ENCODE assay signal across 19 mouse cellular contexts in the genomic region with DNA sequence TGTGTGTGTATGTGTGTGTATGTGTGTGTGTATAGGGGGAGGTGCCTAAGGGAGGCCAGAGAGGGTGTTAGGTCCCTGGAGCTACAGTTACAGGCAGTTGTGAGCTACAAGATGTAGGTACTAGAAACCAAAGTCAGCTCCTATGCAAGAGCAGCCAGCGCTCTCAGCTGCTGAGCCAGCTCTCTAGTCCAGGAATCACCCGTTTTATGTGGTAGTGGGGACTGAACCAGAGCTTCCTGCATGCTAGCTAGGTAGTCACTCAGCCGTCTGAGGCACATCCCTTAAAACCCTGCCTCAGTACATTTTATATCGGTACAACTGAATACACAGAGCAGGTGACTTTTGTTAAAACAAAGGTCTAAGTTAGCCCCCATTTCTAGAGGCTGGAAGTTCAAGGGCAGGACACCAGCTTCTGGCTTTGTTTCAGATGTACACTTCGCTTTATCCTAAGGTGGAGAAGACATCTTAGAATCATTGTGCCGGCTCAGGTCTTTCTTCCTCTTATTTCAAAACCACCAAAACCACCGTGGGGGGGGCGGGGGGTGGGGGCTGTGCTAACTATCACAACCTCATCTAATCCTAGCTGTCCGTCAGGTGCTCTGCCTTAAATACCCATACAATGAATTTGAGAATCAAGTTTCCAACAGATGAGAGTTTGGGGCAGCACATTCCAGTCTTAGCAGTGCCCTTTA. TPM values are rescaled to one million over a fixed set of nuclear protein-coding genes. Genes with fewer than 3 reads are reported as not detected.
DNase-seq lines count a peak whose midpoint lies in the region; ATAC-seq lines count a peak whose summit lies in the region.
"Had no signal": no experiment of that assay in that cellular context is flagged by ENCODE, and none has a peak within 500 bp of the region (broad histone marks: within the 10 kb centered on the region; RNA-seq: fewer than 3 reads in every experiment).

No protein-coding gene starts in this region.

- no peak overlapping the region for H3K9ac ChIP-seq in heart, embryonic 16.5 days (ENCODE audit: low read length)
- H3K9ac ChIP-seq in neural tube, embryonic 15.5 days (replicated peaks): no peak overlapping the region
- H3K9ac ChIP-seq: embryonic facial prominence, embryonic 12.5 days; liver, embryonic 15.5 days had no signal

- ATAC-seq in heart, embryonic 16.5 days (replicated peaks; ENCODE audit: extremely low read depth, insufficient read depth, low FRiP score): peak; percentile 29; the same call in 1 of the 2 replicates
- ATAC-seq in activated CD4-positive, CD25-positive, alpha-beta regulatory T cell, adult 4 months: peak; percentile 96
- peak; percentile 59 for ATAC-seq in megakaryocyte progenitor cell, adult 5-6 weeks (replicated peaks; ENCODE audit: poor library complexity)
- no peak for ATAC-seq in neural tube, embryonic 15.5 days (ENCODE audit: low FRiP score)
- ATAC-seq: intestine, embryonic 16.5 days; Patski had no signal

- no peaks in the 10 kb centered on the region for H3K9me3 ChIP-seq in heart, embryonic 16.5 days (replicated peaks; ENCODE audit: control insufficient read depth, low read length)
- H3K9me3 ChIP-seq in neural tube, embryonic 15.5 days (replicated peaks): no peaks in the 10 kb centered on the region
- H3K9me3 ChIP-seq: embryonic facial prominence, embryonic 12.5 days; liver, embryonic 15.5 days had no signal

- no peaks in the 10 kb centered on the region for H3K27me3 ChIP-seq in heart, embryonic 16.5 days (ENCODE audit: control insufficient read depth, insufficient read depth, low read length)
- H3K27me3 ChIP-seq in neural tube, embryonic 15.5 days (replicated peaks): no peaks in the 10 kb centered on the region
- H3K27me3 ChIP-seq: embryonic facial prominence, embryonic 12.5 days; liver, embryonic 15.5 days; Patski had no signal

- H3K4me1 ChIP-seq in heart, embryonic 16.5 days (ENCODE audit: control insufficient read depth, insufficient read depth, low read length): no peaks in the 10 kb centered on the region
- H3K4me1 ChIP-seq in neural tube, embryonic 15.5 days: no peaks in the 10 kb centered on the region
- H3K4me1 ChIP-seq: embryonic facial prominence, embryonic 12.5 days had no signal

- 72% methylated on average over 9 of the region's 9 CpGs for WGBS in heart, embryonic 16.5 days
- 81% methylated on average over 9 of the region's 9 CpGs for WGBS in neural tube, embryonic 15.5 days

- no peak overlapping the region for H3K27ac ChIP-seq in heart, embryonic 16.5 days (ENCODE audit: low read length)
- no peak overlapping the region for H3K27ac ChIP-seq in neural tube, embryonic 15.5 days (replicated peaks)
- H3K27ac ChIP-seq: embryonic facial prominence, embryonic 12.5 days; liver, embryonic 15.5 days had no signal

- no peak overlapping the region for H3K4me2 ChIP-seq in heart, embryonic 16.5 days (ENCODE audit: low read depth, low read length)
- H3K4me2 ChIP-seq in neural tube, embryonic 15.5 days: no peak overlapping the region
- H3K4me2 ChIP-seq: embryonic facial prominence, embryonic 12.5 days; liver, embryonic 15.5 days had no signal

- no peak overlapping the region for H3K4me3 ChIP-seq in heart, embryonic 16.5 days (ENCODE audit: low read length)
- H3K4me3 ChIP-seq in neural tube, embryonic 15.5 days (replicated peaks): no peak overlapping the region
- H3K4me3 ChIP-seq: embryonic facial prominence, embryonic 12.5 days; liver, embryonic 15.5 days had no signal

- no peak for DNase-seq in heart, adult 18-20 months
- DNase-seq in thymus, postnatal 4 days: peak; percentile 55
- no peak for DNase-seq in lung, postnatal 10 days
- no peak for DNase-seq in cerebellum, adult 11-12 months
- DNase-seq: adrenal gland, adult 8-10 months; cerebellum, postnatal 10 days; heart, postnatal 36 days; kidney, postnatal 10 days; layer of hippocampus, adult 9-11 months; lung, postnatal 36 days; midbrain, embryonic 14.5 days had no signal

- no peaks in the 10 kb centered on the region for H3K36me3 ChIP-seq in heart, embryonic 16.5 days (ENCODE audit: control insufficient read depth, insufficient read depth)
- H3K36me3 ChIP-seq in neural tube, embryonic 15.5 days: no peaks in the 10 kb centered on the region
- H3K36me3 ChIP-seq: embryonic facial prominence, embryonic 12.5 days; liver, embryonic 15.5 days had no signal

RNA-seq across cellular contexts. Expression of a gene that starts 12.6 kb away (rescaled TPM):
- polyA plus RNA-seq in heart, embryonic 16.5 days (2015; fragmentation: Nextera tagmentation; extraction: Ambion mirVana): 14.5 and 14.7 TPM in 2 replicates
- 10 to 100 TPM; 20.0 to 20.8 TPM for total RNA-seq in heart, adult 18-20 months (2021)
- polyA plus RNA-seq in activated CD4-positive, CD25-positive, alpha-beta regulatory T cell, adult 4 months (2017; shearing (Covaris generic)): 10 to 100 TPM; 33.3 to 40.7 TPM
- 5.9 and 7.6 TPM in 2 replicates for total RNA-seq in megakaryocyte progenitor cell, adult 5-6 weeks (2015)
- total RNA-seq in megakaryocyte progenitor cell, adult 5-6 weeks (2017): 4.5 and 6.7 TPM in 2 replicates
- polyA plus RNA-seq in neural tube, embryonic 15.5 days (2015; fragmentation: Nextera tagmentation; extraction: Ambion mirVana): 1.9 and 4.0 TPM in 2 replicates
